Mouse (Mus musculus) adrenal gland, postnatal 4 days (tissue): ENCODE results near the gene Wdr1. TPM values are rescaled to one million over a fixed set of nuclear protein-coding genes. Genes with fewer than 3 reads are reported as not detected.
"Not testable (repeated sequence)": the region's sequence is repeated elsewhere in the genome, so short reads cannot be mapped to it uniquely, and the experiment has no call there.

Source experiments
- DNase-seq, 2 experiments: peaks; one replicate each; pipeline ENCODE4 v3.0.0; 2021 to 2022; ENCODE audit warnings: low spot score in 2 of 2, mixed read lengths in 2 of 2
- total RNA-seq, 2 experiments: library from RNA; stranded (reverse); gene quantifications; 2 replicates each; pipeline ENCODE4 v1.2.3; 2021

Gene Wdr1
- total RNA-seq, 2 experiments from 2014 or later, result 128 to 133 TPM

- no peak for DNase-seq
Observed at GRCm38 (mm10) chr5:38498479-38498878, 64.5 kb downstream of the Wdr1 start.

GRCm38 (mm10) chr5:38496491-38497057 is 66.4 kb downstream of the Wdr1 start:
- DNase-seq, result no peak

- no peak for DNase-seq
Observed at GRCm38 (mm10) chr5:38493890-38494289, 69.1 kb downstream of the Wdr1 start.

GRCm38 (mm10) chr5:38491763-38492162 is 71.3 kb downstream of the Wdr1 start:
- no peak for DNase-seq

GRCm38 (mm10) chr5:38489739-38490138 is 73.3 kb downstream of the Wdr1 start:
- no peak for DNase-seq

- DNase-seq, result no peak
Observed at GRCm38 (mm10) chr5:38488673-38489615, 74.1 kb downstream of the Wdr1 start.

- no peak for DNase-seq
Observed at GRCm38 (mm10) chr5:38488026-38488425, 75.0 kb downstream of the Wdr1 start.

- DNase-seq, result no peak
Observed at GRCm38 (mm10) chr5:38487247-38487646, 75.8 kb downstream of the Wdr1 start.

GRCm38 (mm10) chr5:38485946-38486345 is 77.1 kb downstream of the Wdr1 start:
- DNase-seq, result no peak

GRCm38 (mm10) chr5:38483518-38484110 is 79.4 kb downstream of the Wdr1 start:
- DNase-seq, result no peak

GRCm38 (mm10) chr5:38480822-38481707 is 82.0 kb downstream of the Wdr1 start:
- DNase-seq, result no peak

GRCm38 (mm10) chr5:38479908-38480725 is 82.9 kb downstream of the Wdr1 start:
- peak in 1 of 2 experiments; percentile 66 for DNase-seq

- DNase-seq, result not testable (repeated sequence)
Observed at GRCm38 (mm10) chr5:38479545-38479907, 83.5 kb downstream of the Wdr1 start.

- DNase-seq, result no peak
Observed at GRCm38 (mm10) chr5:38479027-38479426, 84.0 kb downstream of the Wdr1 start.

GRCm38 (mm10) chr5:38477731-38478445 is 85.1 kb downstream of the Wdr1 start:
- DNase-seq, result no peak

- DNase-seq, result no peak
Observed at GRCm38 (mm10) chr5:38476861-38477565, 86.0 kb downstream of the Wdr1 start.
